Mouse (Mus musculus) hindbrain, postnatal 0 days (tissue): ENCODE data around the gene Ptprm. TPM values are rescaled to one million over a fixed set of nuclear protein-coding genes. Genes with fewer than 3 reads are reported as not detected.

Experiments used
- ATAC-seq: fragments of 200-750 bp; cut with Nextera tagmentation; 2 replicates; pipeline ENCODE4 v1.8.0; 2017; ENCODE audit warnings: mild to moderate bottlenecking, moderate TSS enrichment, moderate library complexity
- DNase-seq: peaks from one replicate; pipeline ENCODE4 v3.0.0-alpha.2; 2015; ENCODE audit warnings: low spot score
- H3K27ac ChIP-seq: fragments of 300-500 bp; sonication (generic); 2 replicates; pipeline ENCODE4 v1.5.1; 2014; ENCODE audit warnings: mild to moderate bottlenecking
- H3K27me3 ChIP-seq: fragments of 300-500 bp; sonication (generic); 2 replicates; pipeline ENCODE4 v1.6.1; 2014; ENCODE audit warnings: low read length, mixed read lengths; ENCODE audit not compliant: insufficient read depth
- H3K36me3 ChIP-seq: fragments of 300-500 bp; sonication (generic); 2 replicates; pipeline ENCODE4 v1.6.1; 2014; ENCODE audit warnings: low read length, mixed read lengths; ENCODE audit not compliant: insufficient read depth
- H3K4me1 ChIP-seq: fragments of 300-500 bp; sonication (generic); 2 replicates; pipeline ENCODE4 v1.6.1; 2014; ENCODE audit warnings: antibody characterized with exemption, low read length, mixed read lengths; ENCODE audit not compliant: insufficient read depth
- H3K4me2 ChIP-seq: fragments of 300-500 bp; sonication (generic); 2 replicates; pipeline ENCODE4 v1.6.1; 2014; ENCODE audit warnings: low read depth, mild to moderate bottlenecking, low read length, moderate library complexity, mixed read lengths
- H3K4me3 ChIP-seq: fragments of 300-500 bp; sonication (generic); 2 replicates; pipeline ENCODE4 v1.5.1; 2014; ENCODE audit warnings: low read length
- H3K9ac ChIP-seq: fragments of 300-500 bp; sonication (generic); replicated peaks from 2 replicates; pipeline ENCODE4 v1.6.1; 2014; ENCODE audit warnings: mild to moderate bottlenecking, low read length, moderate library complexity, mixed read lengths
- H3K9me3 ChIP-seq: fragments of 300-500 bp; sonication (generic); 2 replicates; pipeline ENCODE4 v1.6.1; 2016; ENCODE audit warnings: low read length, mixed read lengths
- CTCF ChIP-seq: IDR thresholded peaks from 2 replicates; pipeline ENCODE4 v1.5.1; 2016; ENCODE audit warnings: antibody characterized with exemption, control low read depth, low read depth
- WGBS: fragments of 180-500 bp; shearing (Covaris S2); extraction: QIAGEN DNeasy Blood & Tissue Kit; methylation state at CpG from one replicate; pipeline ENCODE4 v1.1.7; 2014; 5-methylcytosine and 5-hydroxymethylcytosine counted together
- polyA plus RNA-seq: library from polyadenylated mRNA; unstranded; fragments of >200 nt; fragmentation: Nextera tagmentation; extraction: Ambion mirVana; gene quantifications from 2 replicates; pipeline ENCODE4 v1.2.1, GENCODE M21; 2015
- total RNA-seq: library from RNA; depleted of rRNA; stranded (reverse); fragments of >200 nt; gene quantifications from 2 replicates; pipeline ENCODE4 v1.2.3, GENCODE M21; 2014

The Ptprm gene
- total and polyA plus RNA-seq, 2 experiments from 2014 or later = 19.3 to 52.4 TPM

DNA sequence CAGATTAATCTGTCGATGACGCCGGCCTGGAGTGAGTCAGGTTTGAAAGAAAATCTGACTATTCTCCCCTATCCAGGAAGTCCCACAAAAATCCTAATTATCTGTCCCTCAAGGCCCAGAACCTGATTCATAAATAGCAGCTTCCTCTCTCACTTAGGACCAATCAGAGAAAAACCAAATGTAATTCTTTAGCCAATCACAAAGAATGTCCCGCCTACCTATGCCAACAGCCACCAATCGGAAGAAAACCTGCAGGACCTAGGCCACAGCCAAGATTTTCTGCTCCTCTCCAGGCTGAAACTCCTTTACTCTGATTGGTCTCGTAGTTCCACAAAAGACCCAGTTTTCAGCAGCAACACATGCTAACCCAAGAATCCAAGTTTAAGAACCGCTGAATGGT lies 13.6 kb upstream of the Ptprm start:
- ATAC-seq = no peak
- H3K9ac ChIP-seq = no peak overlapping the region
- no peaks in the 10 kb centered on the region for H3K9me3 ChIP-seq
- no peak for TF ChIP-seq CTCF
- no peak overlapping the region for H3K4me3 ChIP-seq
- no peaks in the 10 kb centered on the region for H3K4me1 ChIP-seq
- no peak overlapping the region for H3K4me2 ChIP-seq
- no peaks in the 10 kb centered on the region for H3K27me3 ChIP-seq
- WGBS = 92% methylated on average over 7 of the region's 7 CpGs
- no peak for DNase-seq
- H3K36me3 ChIP-seq = no peaks in the 10 kb centered on the region
- H3K27ac ChIP-seq = no peak overlapping the region

GRCm38 (mm10) chr17:67364491-67364890 lies 10.2 kb upstream of the Ptprm start:
- no peak for TF ChIP-seq CTCF
- ATAC-seq (no peak), DNase-seq (no peak)
- Histone ChIP-seq H3K27me3 (no peaks in the 10 kb centered on the region), H3K36me3 (no peaks in the 10 kb centered on the region), H3K4me3 (no peak overlapping the region), H3K9me3 (no peaks in the 10 kb centered on the region), H3K4me1 (no peaks in the 10 kb centered on the region), H3K27ac (no peak overlapping the region), H3K9ac (no peak overlapping the region), H3K4me2 (no peak overlapping the region)
- 92% methylated on average over 1 of the region's 1 CpGs for WGBS

- TF ChIP-seq CTCF = no peak
- H3K36me3 ChIP-seq = no peaks in the 10 kb centered on the region
- ATAC-seq = no peak
Observed at GRCm38 (mm10) chr17:67363377-67364070, 9.3 kb upstream of the Ptprm start.

DNA sequence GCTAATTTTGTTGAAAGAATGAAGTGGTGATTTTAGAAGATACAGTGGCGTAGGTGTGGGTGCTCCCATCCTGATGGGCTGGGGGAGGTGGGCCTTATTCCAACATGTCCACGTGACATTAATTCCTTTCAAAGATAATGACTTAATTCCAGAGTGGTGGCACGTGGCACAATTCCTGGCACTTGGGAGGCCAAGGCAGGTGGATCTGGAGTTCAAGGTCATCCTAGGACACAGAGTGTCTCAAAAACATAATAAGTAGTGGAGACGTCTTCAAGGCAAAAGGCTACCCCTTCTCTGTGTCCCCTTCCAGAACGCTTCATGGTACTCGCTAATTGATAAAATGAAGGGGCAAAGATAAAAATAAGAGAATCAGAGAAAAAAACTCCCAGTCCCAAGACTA lies 7.9 kb upstream of the Ptprm start:
- TF ChIP-seq CTCF = no peak
- 90% methylated on average over 6 of the region's 6 CpGs for WGBS
- no peak overlapping the region for H3K9ac ChIP-seq
- no peak for ATAC-seq
- no peaks in the 10 kb centered on the region for H3K27me3 ChIP-seq
- H3K4me2 ChIP-seq = no peak overlapping the region
- no peak for DNase-seq
- no peak overlapping the region for H3K27ac ChIP-seq
- H3K9me3 ChIP-seq = no peaks in the 10 kb centered on the region
- H3K4me1 ChIP-seq = no peaks in the 10 kb centered on the region
- H3K36me3 ChIP-seq = no peaks in the 10 kb centered on the region
- H3K4me3 ChIP-seq = no peak overlapping the region

More at GRCm38 (mm10) chr17:67363377-67364070, 9.3 kb upstream of the Ptprm start:
- 89% methylated on average over 11 of the region's 11 CpGs for WGBS
- Histone ChIP-seq H3K9me3 (no peaks in the 10 kb centered on the region), H3K27me3 (no peaks in the 10 kb centered on the region), H3K4me2 (no peak overlapping the region), H3K27ac (no peak overlapping the region), H3K4me3 (no peak overlapping the region), H3K9ac (no peak overlapping the region), H3K4me1 (no peaks in the 10 kb centered on the region)
- no peak for DNase-seq

GRCm38 (mm10) chr17:67360606-67361005 lies 6.3 kb upstream of the Ptprm start:
- Histone ChIP-seq H3K4me3 (no peak overlapping the region), H3K9ac (no peak overlapping the region), H3K27me3 (no peaks in the 10 kb centered on the region), H3K4me2 (no peak overlapping the region), H3K4me1 (no peaks in the 10 kb centered on the region), H3K27ac (no peak overlapping the region), H3K36me3 (no peaks in the 10 kb centered on the region), H3K9me3 (no peaks in the 10 kb centered on the region)
- ATAC-seq = no peak
- WGBS = 14% methylated on average over 3 of the region's 3 CpGs
- TF ChIP-seq CTCF = no peak
- no peak for DNase-seq

DNA sequence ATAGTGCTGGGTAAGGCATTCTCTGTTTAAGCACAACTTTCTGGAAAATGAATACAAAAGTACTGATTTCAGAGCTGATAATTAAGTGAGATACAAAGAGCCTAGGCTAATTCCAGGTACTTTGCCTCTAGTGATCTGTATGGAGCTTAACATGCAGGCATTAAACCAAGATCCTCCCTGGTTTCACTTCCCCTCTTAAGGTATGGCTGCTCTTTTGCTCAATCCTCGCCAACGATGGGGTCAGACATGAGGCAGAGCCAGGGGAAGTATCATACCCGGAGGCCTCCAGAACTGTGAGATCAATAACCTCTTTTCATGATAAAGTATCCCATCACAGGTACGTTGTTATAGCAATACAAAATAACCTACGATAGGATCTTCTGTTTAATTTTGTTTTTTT lies 5.3 kb upstream of the Ptprm start:
- DNase-seq (no peak), ATAC-seq (no peak)
- Histone ChIP-seq H3K9me3 (no peaks in the 10 kb centered on the region), H3K9ac (no peak overlapping the region), H3K4me3 (no peak overlapping the region), H3K4me1 (no peaks in the 10 kb centered on the region), H3K27ac (no peak overlapping the region), H3K27me3 (no peaks in the 10 kb centered on the region), H3K4me2 (no peak overlapping the region), H3K36me3 (no peaks in the 10 kb centered on the region)
- TF ChIP-seq CTCF = no peak
- 97% methylated on average over 5 of the region's 5 CpGs for WGBS

DNA sequence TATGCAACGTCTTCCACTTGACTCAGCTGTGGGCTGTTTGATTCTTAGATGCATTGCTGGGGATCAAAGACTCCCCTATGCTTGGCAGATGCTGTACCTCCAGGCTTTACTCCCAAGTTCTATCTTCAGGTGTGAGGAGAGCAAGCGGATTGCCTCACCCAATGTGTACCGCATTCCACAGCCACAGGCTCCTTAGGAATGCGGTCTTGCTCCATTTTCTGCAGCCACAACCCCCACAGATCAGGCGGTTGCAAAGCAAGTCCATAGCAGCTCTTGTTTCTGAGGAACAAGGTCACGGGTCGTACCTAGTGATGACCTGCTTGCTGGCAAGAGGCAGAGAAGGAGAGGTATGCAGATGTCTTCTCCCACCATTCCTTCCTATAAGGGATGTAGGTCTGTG lies 4.3 kb upstream of the Ptprm start:
- no peak for TF ChIP-seq CTCF
- Histone ChIP-seq H3K4me2 (no peak overlapping the region), H3K9ac (no peak overlapping the region), H3K27me3 (no peaks in the 10 kb centered on the region), H3K9me3 (no peaks in the 10 kb centered on the region), H3K27ac (no peak overlapping the region), H3K36me3 (no peaks in the 10 kb centered on the region), H3K4me1 (no peaks in the 10 kb centered on the region), H3K4me3 (no peak overlapping the region)
- 96% methylated on average over 7 of the region's 7 CpGs for WGBS
- no peak for ATAC-seq
- no peak for DNase-seq
